In the genomic region with DNA sequence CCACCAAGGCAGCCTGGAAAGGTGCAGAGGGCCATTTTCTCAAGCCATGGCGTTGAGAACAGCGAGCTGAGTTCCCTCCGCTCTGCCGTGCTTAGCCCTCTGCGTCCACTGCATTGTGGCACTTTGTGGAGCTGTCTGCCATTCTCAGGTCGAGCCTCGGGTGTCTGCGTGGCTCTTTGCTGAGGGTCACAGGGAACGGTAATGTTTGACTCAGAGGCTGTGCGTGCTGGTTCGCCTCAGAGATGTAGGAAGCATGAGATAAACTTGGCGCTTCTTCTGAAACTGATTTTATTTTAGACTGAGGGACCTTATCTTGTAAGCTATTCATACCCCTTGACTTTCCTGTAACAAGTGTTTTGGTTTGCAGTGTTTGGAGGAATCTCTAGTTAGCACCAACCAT, we compare ENCODE assay signal across 15 mouse cellular contexts.
A peak's percentile ranks its signal among the peaks of the same experiment; 100 is the strongest.
DNase-seq lines count a peak whose midpoint lies in the region; ATAC-seq lines count a peak whose summit lies in the region.
"Had no signal": no experiment of that assay in that cellular context is flagged by ENCODE, and none has a peak within 500 bp of the region (broad histone marks: within the 10 kb centered on the region; RNA-seq: fewer than 3 reads in every experiment).

No protein-coding gene starts in this region.

- no peak for ATAC-seq in forebrain, embryonic 14.5 days
- no peak for ATAC-seq in hindbrain, embryonic 13.5 days (ENCODE audit: low FRiP score)
- no peak for ATAC-seq in hindbrain, embryonic 12.5 days (ENCODE audit: low FRiP score)
- no peak for ATAC-seq in midbrain, embryonic 12.5 days (ENCODE audit: low FRiP score, low read depth)
- ATAC-seq in midbrain, embryonic 15.5 days (replicated peaks), result no peak
- ATAC-seq: forebrain, embryonic 15.5 days had no signal

- peaks cover 49% of the 10 kb centered on the region for H3K4me1 ChIP-seq in forebrain, embryonic 10.5 days
- no peaks in the 10 kb centered on the region for H3K4me1 ChIP-seq in forebrain, embryonic 14.5 days (ENCODE audit: control insufficient read depth, insufficient read depth, low read length)
- peaks cover 7% of the 10 kb centered on the region for H3K4me1 ChIP-seq in hindbrain, embryonic 13.5 days (replicated peaks)
- H3K4me1 ChIP-seq in hindbrain, embryonic 12.5 days, result peaks cover 10% of the 10 kb centered on the region
- peaks cover 19% of the 10 kb centered on the region for H3K4me1 ChIP-seq in midbrain, embryonic 12.5 days
- H3K4me1 ChIP-seq in midbrain, embryonic 15.5 days, result peaks cover 7% of the 10 kb centered on the region; the same call in 1 of the 2 replicates
- H3K4me1 ChIP-seq: forebrain, embryonic 15.5 days; neural tube, embryonic 12.5 days had no signal

- no peak overlapping the region for H3K9ac ChIP-seq in forebrain, embryonic 14.5 days (ENCODE audit: low read length)
- H3K9ac ChIP-seq in hindbrain, embryonic 13.5 days, result no peak overlapping the region
- H3K9ac ChIP-seq in hindbrain, embryonic 12.5 days, result no peak overlapping the region
- no peak overlapping the region for H3K9ac ChIP-seq in midbrain, embryonic 12.5 days (replicated peaks)
- H3K9ac ChIP-seq in midbrain, embryonic 15.5 days, result no peak overlapping the region
- H3K9ac ChIP-seq: forebrain, embryonic 15.5 days; neural tube, embryonic 12.5 days had no signal

- H3K27me3 ChIP-seq in forebrain, embryonic 10.5 days (ENCODE audit: poor library complexity, severe bottlenecking), result no peaks in the 10 kb centered on the region
- no peaks in the 10 kb centered on the region for H3K27me3 ChIP-seq in forebrain, embryonic 14.5 days (replicated peaks; ENCODE audit: control insufficient read depth, insufficient read depth, low read length)
- H3K27me3 ChIP-seq in hindbrain, embryonic 13.5 days, result 0 out of 2 replicates have a peak, but pooled peaks cover 2% of the 10 kb centered on the region
- peaks cover 6% of the 10 kb centered on the region; the same call in 1 of the 2 replicates for H3K27me3 ChIP-seq in hindbrain, embryonic 12.5 days
- H3K27me3 ChIP-seq in midbrain, embryonic 12.5 days, result no peaks in the 10 kb centered on the region
- H3K27me3 ChIP-seq in midbrain, embryonic 15.5 days (replicated peaks), result no peaks in the 10 kb centered on the region
- H3K27me3 ChIP-seq: forebrain, embryonic 15.5 days; neural tube, embryonic 12.5 days had no signal

- no peaks in the 10 kb centered on the region for H3K9me3 ChIP-seq in forebrain, embryonic 10.5 days
- no peaks in the 10 kb centered on the region for H3K9me3 ChIP-seq in forebrain, embryonic 14.5 days (replicated peaks; ENCODE audit: control insufficient read depth, low read length)
- no peaks in the 10 kb centered on the region for H3K9me3 ChIP-seq in hindbrain, embryonic 13.5 days
- H3K9me3 ChIP-seq in hindbrain, embryonic 12.5 days (replicated peaks), result no peaks in the 10 kb centered on the region
- H3K9me3 ChIP-seq in midbrain, embryonic 12.5 days, result no peaks in the 10 kb centered on the region
- no peaks in the 10 kb centered on the region for H3K9me3 ChIP-seq in midbrain, embryonic 15.5 days
- H3K9me3 ChIP-seq: forebrain, embryonic 15.5 days; neural tube, embryonic 12.5 days had no signal

- WGBS in forebrain, embryonic 10.5 days, result 28% methylated on average over 12 of the region's 12 CpGs
- WGBS in forebrain, embryonic 14.5 days, result 32% methylated on average over 12 of the region's 12 CpGs
- WGBS in hindbrain, embryonic 13.5 days, result 31% methylated on average over 12 of the region's 12 CpGs
- WGBS in hindbrain, embryonic 12.5 days, result 29% methylated on average over 12 of the region's 12 CpGs
- 33% methylated on average over 12 of the region's 12 CpGs for WGBS in midbrain, embryonic 12.5 days
- WGBS in midbrain, embryonic 15.5 days, result 31% methylated on average over 12 of the region's 12 CpGs

- H3K4me2 ChIP-seq in forebrain, embryonic 14.5 days (ENCODE audit: low read length), result no peak overlapping the region
- peak overlapping the region; percentile 8; the same call in 1 of the 2 replicates for H3K4me2 ChIP-seq in hindbrain, embryonic 13.5 days
- no peak overlapping the region for H3K4me2 ChIP-seq in hindbrain, embryonic 12.5 days (replicated peaks)
- 0 out of 2 replicates have a peak overlapping the region, but pooled peaks have one; percentile 4 for H3K4me2 ChIP-seq in midbrain, embryonic 12.5 days (replicated peaks)
- H3K4me2 ChIP-seq in midbrain, embryonic 15.5 days, result no peak overlapping the region
- H3K4me2 ChIP-seq: forebrain, embryonic 15.5 days; neural tube, embryonic 12.5 days had no signal

- no peak for DNase-seq in forebrain, embryonic 10.5 days (ENCODE audit: extremely low spot score, low spot score)
- DNase-seq in forebrain, embryonic 14.5 days (ENCODE audit: low spot score), result no peak
- DNase-seq in cerebellum, adult 11-12 months, result no peak
- no peak for DNase-seq in urinary bladder, postnatal 25 days (ENCODE audit: low spot score)
- DNase-seq: adrenal gland, postnatal 14 days; cerebellum, postnatal 14 days; gastrocnemius, adult 2 months; lung, postnatal 14 days had no signal

- H3K27ac ChIP-seq in forebrain, embryonic 10.5 days, result peak overlapping the region; percentile 25; the same call in 1 of the 2 replicates
- H3K27ac ChIP-seq in forebrain, embryonic 14.5 days (ENCODE audit: low read depth, low read length), result no peak overlapping the region
- H3K27ac ChIP-seq in hindbrain, embryonic 13.5 days, result no peak overlapping the region
- H3K27ac ChIP-seq in hindbrain, embryonic 12.5 days, result no peak overlapping the region
- H3K27ac ChIP-seq in midbrain, embryonic 12.5 days (replicated peaks), result no peak overlapping the region
- H3K27ac ChIP-seq in midbrain, embryonic 15.5 days, result no peak overlapping the region
- H3K27ac ChIP-seq: forebrain, embryonic 15.5 days; gastrocnemius, adult 2 months; left cerebral cortex, adult 2 months; neural tube, embryonic 12.5 days had no signal

- H3K4me3 ChIP-seq in forebrain, embryonic 10.5 days, result no peak overlapping the region
- H3K4me3 ChIP-seq in forebrain, embryonic 14.5 days (ENCODE audit: low read depth, low read length), result no peak overlapping the region
- no peak overlapping the region for H3K4me3 ChIP-seq in hindbrain, embryonic 13.5 days
- no peak overlapping the region for H3K4me3 ChIP-seq in hindbrain, embryonic 12.5 days
- H3K4me3 ChIP-seq in midbrain, embryonic 12.5 days, result no peak overlapping the region
- no peak overlapping the region for H3K4me3 ChIP-seq in midbrain, embryonic 15.5 days
- H3K4me3 ChIP-seq: forebrain, embryonic 15.5 days; gastrocnemius, adult 2 months; left cerebral cortex, adult 2 months; neural tube, embryonic 12.5 days had no signal

- H3K36me3 ChIP-seq in forebrain, embryonic 10.5 days (replicated peaks), result no peaks in the 10 kb centered on the region
- H3K36me3 ChIP-seq in forebrain, embryonic 14.5 days (ENCODE audit: control insufficient read depth, insufficient read depth, low read length), result no peaks in the 10 kb centered on the region
- no peaks in the 10 kb centered on the region for H3K36me3 ChIP-seq in hindbrain, embryonic 13.5 days
- no peaks in the 10 kb centered on the region for H3K36me3 ChIP-seq in hindbrain, embryonic 12.5 days
- no peaks in the 10 kb centered on the region for H3K36me3 ChIP-seq in midbrain, embryonic 12.5 days
- H3K36me3 ChIP-seq in midbrain, embryonic 15.5 days (replicated peaks), result no peaks in the 10 kb centered on the region
- H3K36me3 ChIP-seq: forebrain, embryonic 15.5 days; neural tube, embryonic 12.5 days had no signal

Comparison
In these comparisons a context has a peak if more than half of its experiments do, and no peak if none do; other contexts are left out.
1. H3K4me2 ChIP-seq: peak in hindbrain, embryonic 13.5 days (single experiment) and midbrain, embryonic 12.5 days (single experiment); none in forebrain, embryonic 14.5 days (single experiment), hindbrain, embryonic 12.5 days (single experiment) and midbrain, embryonic 15.5 days (single experiment).